Comparison of ENCODE assay signal across 8 mouse cellular contexts in genomic region chr2:165884577-165885224, GRCm38 (mm10). TPM values are rescaled to one million over a fixed set of nuclear protein-coding genes. Genes with fewer than 3 reads are reported as not detected.
A peak's percentile ranks its signal among the peaks of the same experiment; 100 is the strongest.
DNase-seq lines count a peak whose midpoint lies in the region; ATAC-seq and TF ChIP-seq lines count a peak whose summit lies in the region.

No protein-coding gene starts in this region.

- peak; percentile 95 for DNase-seq in CD4-positive, CD25-positive, alpha-beta regulatory T cell, adult 2 months (ENCODE audit: low read depth, low spot score)
- peak; percentile 93 for DNase-seq in brain, embryonic 18.5 days (ENCODE audit: low read depth, low spot score)
- DNase-seq in liver, adult 2 months (ENCODE audit: extremely low read depth, low read depth, low spot score), result peak; percentile 80
- DNase-seq in spleen, postnatal 36 days (ENCODE audit: low spot score in 2 of 2), result peak; percentile 96 to 98

- H3K4me3 ChIP-seq in erythroblast, embryonic 14.5 days (replicated peaks), result peak overlapping the region; percentile 75
- H3K4me3 ChIP-seq in heart, embryonic 12.5 days, result peak overlapping the region; percentile 49
- H3K4me3 ChIP-seq in kidney, embryonic 16.5 days (ENCODE audit: low read length), result peak overlapping the region; percentile 39
- H3K4me3 ChIP-seq in liver, adult 2 months (ENCODE audit: insufficient read depth, low read depth, low read length), result peak overlapping the region; percentile 28; the same call in 1 of the 2 replicates

- H3K27me3 ChIP-seq in erythroblast, embryonic 14.5 days (ENCODE audit: control insufficient read depth), result no peaks in the 10 kb centered on the region
- no peaks in the 10 kb centered on the region for H3K27me3 ChIP-seq in heart, embryonic 12.5 days (replicated peaks)
- H3K27me3 ChIP-seq in kidney, embryonic 16.5 days (ENCODE audit: insufficient read depth, low read length), result no peaks in the 10 kb centered on the region
- no peaks in the 10 kb centered on the region for H3K27me3 ChIP-seq in liver, adult 2 months (ENCODE audit: control insufficient read depth, insufficient read depth, low read length)

- no peaks in the 10 kb centered on the region for H3K9me3 ChIP-seq in erythroblast, embryonic 14.5 days (ENCODE audit: control insufficient read depth, low read length)
- H3K9me3 ChIP-seq in heart, embryonic 12.5 days (replicated peaks), result no peaks in the 10 kb centered on the region
- no peaks in the 10 kb centered on the region for H3K9me3 ChIP-seq in kidney, embryonic 16.5 days (ENCODE audit: low read length)

- TF ChIP-seq CTCF in liver, adult 2 months (IDR thresholded peaks at IDR 0.05; ENCODE audit: low read depth, low read length), result no peak

- peak overlapping the region; percentile 81 for H3K4me2 ChIP-seq in heart, embryonic 12.5 days
- H3K4me2 ChIP-seq in kidney, embryonic 16.5 days (replicated peaks; ENCODE audit: low read depth, low read length), result peak overlapping the region; percentile 80

- 5% methylated on average over 21 of the region's 21 CpGs for WGBS in heart, embryonic 12.5 days
- WGBS in kidney, embryonic 16.5 days, result 4% methylated on average over 20 of the region's 21 CpGs
- WGBS in liver, adult 2 months, result 9% methylated on average over 21 of the region's 21 CpGs

- ATAC-seq in heart, embryonic 12.5 days (ENCODE audit: insufficient number of reproducible peaks, low FRiP score), result peak; percentile 75
- ATAC-seq in kidney, embryonic 16.5 days (ENCODE audit: low FRiP score, low TSS enrichment), result peak; percentile 52
- peak; percentile 70 for ATAC-seq in monocyte, adult 5-6 weeks (replicated peaks; ENCODE audit: insufficient number of reproducible peaks, low FRiP score, low TSS enrichment, poor library complexity, severe bottlenecking)

- H3K4me1 ChIP-seq in erythroblast, embryonic 14.5 days (ENCODE audit: control insufficient read depth), result peaks cover 98% of the 10 kb centered on the region
- peaks cover 97% of the 10 kb centered on the region for H3K4me1 ChIP-seq in heart, embryonic 12.5 days (replicated peaks)
- peaks cover 97% of the 10 kb centered on the region for H3K4me1 ChIP-seq in kidney, embryonic 16.5 days (ENCODE audit: insufficient read depth, low read length)
- peaks cover 61% of the 10 kb centered on the region for H3K4me1 ChIP-seq in liver, adult 2 months (ENCODE audit: control insufficient read depth, insufficient read depth, low read length)

- peak overlapping the region; percentile 88 for H3K9ac ChIP-seq in heart, embryonic 12.5 days
- H3K9ac ChIP-seq in kidney, embryonic 16.5 days (replicated peaks; ENCODE audit: low read length), result peak overlapping the region; percentile 86
- peak overlapping the region; percentile 64 for H3K9ac ChIP-seq in liver, adult 2 months (ENCODE audit: low read depth, low read length)

- H3K79me2 ChIP-seq in liver, adult 2 months (ENCODE audit: control insufficient read depth, insufficient read depth, low read length), result peaks cover 8% of the 10 kb centered on the region; the same call in 1 of the 2 replicates

- TF ChIP-seq POLR2A in liver, adult 2 months (IDR thresholded peaks at IDR 0.05; ENCODE audit: extremely low read depth, insufficient read depth, low read length), result peak; percentile 19; the same call in 1 of the 2 replicates

- H3K27ac ChIP-seq in heart, embryonic 12.5 days (ENCODE audit: poor library complexity, severe bottlenecking), result peak overlapping the region; percentile 100
- H3K27ac ChIP-seq in kidney, embryonic 16.5 days (ENCODE audit: low read length), result peak overlapping the region; percentile 100
- H3K27ac ChIP-seq in liver, adult 2 months (replicated peaks; ENCODE audit: insufficient read depth, low read depth, low read length), result peak overlapping the region; percentile 99

- peaks cover 60% of the 10 kb centered on the region for H3K36me3 ChIP-seq in erythroblast, embryonic 14.5 days (ENCODE audit: control insufficient read depth)
- H3K36me3 ChIP-seq in heart, embryonic 12.5 days, result no peaks in the 10 kb centered on the region
- H3K36me3 ChIP-seq in kidney, embryonic 16.5 days (ENCODE audit: insufficient read depth, low read length), result no peaks in the 10 kb centered on the region
- no peaks in the 10 kb centered on the region for H3K36me3 ChIP-seq in liver, adult 2 months (ENCODE audit: control insufficient read depth, insufficient read depth, low read length)

RNA-seq across cellular contexts. Expression of gene Zmynd8, which starts 14.1 kb away (rescaled TPM):
- polyA plus RNA-seq in erythroblast, embryonic 14.5 days (2012), result 5.2 and 5.3 TPM in 2 replicates
- 44.7 and 48.0 TPM in 2 replicates for polyA plus RNA-seq in heart, embryonic 12.5 days (2016; fragmentation: Nextera tagmentation; extraction: Ambion mirVana)
- 58.2 and 69.4 TPM in 2 replicates for polyA plus RNA-seq in kidney, embryonic 16.5 days (2015; fragmentation: Nextera tagmentation; extraction: Ambion mirVana)
- total RNA-seq in liver, adult 2 months (2014; rRNA removed), result 10.0 and 10.8 TPM in 2 replicates
- polyA plus RNA-seq in liver, adult 2 months (2012; rRNA removed), result 6.4 and 7.8 TPM in 2 replicates
- total RNA-seq in monocyte, adult 5-6 weeks (2017), result 42.6 to 54.2 TPM (median 44.4 TPM) in 3 replicates

Comparison
In these comparisons a context has a peak if more than half of its experiments do, and no peak if none do; other contexts are left out.
1. Peak in every context shown above with its lines: DNase-seq, ATAC-seq, H3K4me3 ChIP-seq and H3K27ac ChIP-seq.